Mouse (Mus musculus) midbrain, embryonic 15.5 days (tissue): ENCODE data around the gene Grik3. TPM values are rescaled to one million over a fixed set of nuclear protein-coding genes. Genes with fewer than 3 reads are reported as not detected.

Source experiments
- ATAC-seq: fragments of 200-750 bp; cut with Nextera tagmentation; replicated peaks from 2 replicates; pipeline ENCODE4 v1.8.0; 2017; ENCODE audit warnings: moderate TSS enrichment
- H3K27ac ChIP-seq: fragments of 300-500 bp; sonication (generic); 2 replicates; pipeline ENCODE4 v1.5.1; 2015; ENCODE audit warnings: mild to moderate bottlenecking, inconsistent platforms
- H3K27me3 ChIP-seq: fragments of 300-500 bp; sonication (generic); replicated peaks from 2 replicates; pipeline ENCODE4 v1.6.1; 2015; ENCODE audit warnings: inconsistent platforms
- H3K36me3 ChIP-seq: fragments of 300-500 bp; sonication (generic); replicated peaks from 2 replicates; pipeline ENCODE4 v1.6.1; 2015; ENCODE audit warnings: inconsistent platforms
- H3K4me1 ChIP-seq: fragments of 300-500 bp; sonication (generic); 2 replicates; pipeline ENCODE4 v1.6.1; 2015; ENCODE audit warnings: inconsistent platforms
- H3K4me2 ChIP-seq: fragments of 300-500 bp; sonication (generic); 2 replicates; pipeline ENCODE4 v1.6.1; 2015; ENCODE audit warnings: inconsistent platforms, mild to moderate bottlenecking, moderate library complexity
- H3K4me3 ChIP-seq: fragments of 300-500 bp; sonication (generic); 2 replicates; pipeline ENCODE4 v1.5.1; 2015; ENCODE audit warnings: mild to moderate bottlenecking, inconsistent platforms
- H3K9ac ChIP-seq: fragments of 300-500 bp; sonication (generic); 2 replicates; pipeline ENCODE4 v1.6.1; 2015; ENCODE audit warnings: mild to moderate bottlenecking, inconsistent platforms
- H3K9me3 ChIP-seq: fragments of 300-500 bp; sonication (generic); 2 replicates; pipeline ENCODE4 v1.6.1; 2016; ENCODE audit warnings: inconsistent platforms
- WGBS: fragments of 180-500 bp; shearing (Covaris S2); methylation state at CpG from one replicate; pipeline ENCODE4 v1.1.7; 2015; ENCODE audit warnings: mixed read lengths; 5-methylcytosine and 5-hydroxymethylcytosine counted together
- polyA plus RNA-seq: library from polyadenylated mRNA; unstranded; fragments of >200 nt; fragmentation: Nextera tagmentation; extraction: Ambion mirVana; gene quantifications from 2 replicates; pipeline ENCODE4 v1.2.1, GENCODE M21; 2015

Gene Grik3
- polyA plus RNA-seq, 1 experiment from 2014 or later: 5.3 TPM

- H3K27ac ChIP-seq: 0 out of 2 replicates have a peak overlapping the region, but pooled peaks have one; percentile 0
- no peak overlapping the region for H3K9ac ChIP-seq
- no peak overlapping the region for H3K4me3 ChIP-seq
- no peak overlapping the region for H3K4me2 ChIP-seq
- H3K4me1 ChIP-seq: peaks cover 13% of the 10 kb centered on the region; the same call in 1 of the 2 replicates
- H3K27me3 ChIP-seq: no peaks in the 10 kb centered on the region
- no peaks in the 10 kb centered on the region for H3K36me3 ChIP-seq
- no peak for ATAC-seq
- no peaks in the 10 kb centered on the region for H3K9me3 ChIP-seq
- WGBS: 55% methylated on average over 23 of the region's 23 CpGs
These were observed 154.4 kb downstream of the Grik3 start for GRCm38 (mm10) chr4:125644581-125645568.

- WGBS: 37% methylated on average over 24 of the region's 24 CpGs
- Histone ChIP-seq H3K36me3 (no peaks in the 10 kb centered on the region), H3K9me3 (no peaks in the 10 kb centered on the region), H3K4me3 (no peak overlapping the region), H3K27ac (no peak overlapping the region), H3K27me3 (no peaks in the 10 kb centered on the region), H3K9ac (no peak overlapping the region), H3K4me2 (no peak overlapping the region), H3K4me1 (peaks cover 12% of the 10 kb centered on the region)
- ATAC-seq: peak; percentile 37; the same call in 1 of the 2 replicates
These were observed 161.3 kb downstream of the Grik3 start for GRCm38 (mm10) chr4:125651676-125652246.

- H3K9ac ChIP-seq: no peak overlapping the region
- H3K4me1 ChIP-seq: peaks cover 12% of the 10 kb centered on the region
- H3K9me3 ChIP-seq: no peaks in the 10 kb centered on the region
- H3K27ac ChIP-seq: no peak overlapping the region
- H3K4me3 ChIP-seq: no peak overlapping the region
- 52% methylated on average over 19 of the region's 19 CpGs for WGBS
- no peaks in the 10 kb centered on the region for H3K27me3 ChIP-seq
- H3K36me3 ChIP-seq: no peaks in the 10 kb centered on the region
- no peak overlapping the region for H3K4me2 ChIP-seq
- ATAC-seq: no peak
These were observed 165.5 kb downstream of the Grik3 start for GRCm38 (mm10) chr4:125656031-125656430.

- Histone ChIP-seq H3K9ac (no peak overlapping the region), H3K27ac (no peak overlapping the region), H3K36me3 (no peaks in the 10 kb centered on the region), H3K4me3 (no peak overlapping the region), H3K4me2 (no peak overlapping the region), H3K27me3 (no peaks in the 10 kb centered on the region), H3K9me3 (no peaks in the 10 kb centered on the region), H3K4me1 (peaks cover 14% of the 10 kb centered on the region)
- WGBS: 24% methylated on average over 8 of the region's 8 CpGs
- ATAC-seq: peak; percentile 49; the same call in 1 of the 2 replicates
These were observed 167.9 kb downstream of the Grik3 start for GRCm38 (mm10) chr4:125658376-125658775.

- 89% methylated on average over 6 of the region's 6 CpGs for WGBS
- H3K9ac ChIP-seq: no peak overlapping the region
- H3K4me1 ChIP-seq: peaks cover 25% of the 10 kb centered on the region
- no peaks in the 10 kb centered on the region for H3K27me3 ChIP-seq
- H3K4me2 ChIP-seq: no peak overlapping the region
- H3K9me3 ChIP-seq: no peaks in the 10 kb centered on the region
- H3K27ac ChIP-seq: no peak overlapping the region
- H3K36me3 ChIP-seq: no peaks in the 10 kb centered on the region
- ATAC-seq: no peak
- H3K4me3 ChIP-seq: no peak overlapping the region
These were observed 171.5 kb downstream of the Grik3 start for GRCm38 (mm10) chr4:125661982-125662381.

GRCm38 (mm10) chr4:125663262-125663661 lies 172.8 kb downstream of the Grik3 start:
- peak; percentile 44 for ATAC-seq
- 25% methylated on average over 8 of the region's 8 CpGs for WGBS
- H3K9me3 ChIP-seq: no peaks in the 10 kb centered on the region
- no peak overlapping the region for H3K4me3 ChIP-seq
- H3K36me3 ChIP-seq: no peaks in the 10 kb centered on the region
- H3K9ac ChIP-seq: no peak overlapping the region
- H3K27me3 ChIP-seq: no peaks in the 10 kb centered on the region
- H3K4me2 ChIP-seq: no peak overlapping the region
- H3K4me1 ChIP-seq: peaks cover 25% of the 10 kb centered on the region
- peak overlapping the region; percentile 53 for H3K27ac ChIP-seq

GRCm38 (mm10) chr4:125665955-125666354 lies 175.5 kb downstream of the Grik3 start:
- H3K9ac ChIP-seq: no peak overlapping the region
- H3K9me3 ChIP-seq: no peaks in the 10 kb centered on the region
- H3K4me1 ChIP-seq: peaks cover 25% of the 10 kb centered on the region
- no peak overlapping the region for H3K4me2 ChIP-seq
- H3K36me3 ChIP-seq: no peaks in the 10 kb centered on the region
- no peaks in the 10 kb centered on the region for H3K27me3 ChIP-seq
- no peak overlapping the region for H3K27ac ChIP-seq
- H3K4me3 ChIP-seq: no peak overlapping the region
- 88% methylated on average over 5 of the region's 5 CpGs for WGBS
- ATAC-seq: no peak

GRCm38 (mm10) chr4:125682007-125682406 lies 191.5 kb downstream of the Grik3 start:
- H3K4me1 ChIP-seq: peaks cover 7% of the 10 kb centered on the region; the same call in 1 of the 2 replicates
- WGBS: 72% methylated on average over 13 of the region's 13 CpGs
- no peak overlapping the region for H3K4me3 ChIP-seq
- ATAC-seq: no peak
- H3K27ac ChIP-seq: no peak overlapping the region
- no peak overlapping the region for H3K9ac ChIP-seq
- no peaks in the 10 kb centered on the region for H3K36me3 ChIP-seq
- H3K9me3 ChIP-seq: no peaks in the 10 kb centered on the region
- no peak overlapping the region for H3K4me2 ChIP-seq
- H3K27me3 ChIP-seq: no peaks in the 10 kb centered on the region

GRCm38 (mm10) chr4:125687078-125687477 lies 196.6 kb downstream of the Grik3 start:
- Histone ChIP-seq H3K9me3 (no peaks in the 10 kb centered on the region), H3K4me1 (peaks cover 14% of the 10 kb centered on the region), H3K4me2 (no peak overlapping the region), H3K27ac (peak overlapping the region; percentile 19), H3K9ac (no peak overlapping the region), H3K36me3 (no peaks in the 10 kb centered on the region), H3K27me3 (no peaks in the 10 kb centered on the region), H3K4me3 (no peak overlapping the region)
- 37% methylated on average over 8 of the region's 8 CpGs for WGBS
- ATAC-seq: peak; percentile 73; the same call in 1 of the 2 replicates

- Histone ChIP-seq H3K4me3 (no peak overlapping the region), H3K9ac (no peak overlapping the region), H3K36me3 (no peaks in the 10 kb centered on the region), H3K9me3 (no peaks in the 10 kb centered on the region), H3K4me2 (peak overlapping the region; percentile 5; the same call in 1 of the 2 replicates), H3K4me1 (peaks cover 31% of the 10 kb centered on the region), H3K27me3 (no peaks in the 10 kb centered on the region; the same call in 1 of the 2 replicates), H3K27ac (peak overlapping the region; percentile 78)
- 20% methylated on average over 6 of the region's 6 CpGs for WGBS
- no peak for ATAC-seq
These were observed 204.9 kb downstream of the Grik3 start for GRCm38 (mm10) chr4:125695431-125695830.

- Histone ChIP-seq H3K27ac (peak overlapping the region; percentile 78), H3K4me1 (peaks cover 31% of the 10 kb centered on the region), H3K36me3 (no peaks in the 10 kb centered on the region), H3K4me2 (peak overlapping the region; percentile 5; the same call in 1 of the 2 replicates), H3K4me3 (no peak overlapping the region), H3K27me3 (no peaks in the 10 kb centered on the region; the same call in 1 of the 2 replicates), H3K9ac (no peak overlapping the region), H3K9me3 (no peaks in the 10 kb centered on the region)
- 5% methylated on average over 18 of the region's 18 CpGs for WGBS
- peak; percentile 95 for ATAC-seq
These were observed 205.9 kb downstream of the Grik3 start for GRCm38 (mm10) chr4:125696182-125696939.

- Histone ChIP-seq H3K9me3 (no peaks in the 10 kb centered on the region), H3K4me2 (no peak overlapping the region)
- 9% methylated on average over 9 of the region's 9 CpGs for WGBS
These were observed 207.1 kb downstream of the Grik3 start for GRCm38 (mm10) chr4:125697626-125698025.

More at GRCm38 (mm10) chr4:125697626-125698025, 207.1 kb downstream of the Grik3 start:
- no peak for ATAC-seq
- peaks cover 31% of the 10 kb centered on the region for H3K4me1 ChIP-seq
- no peaks in the 10 kb centered on the region; the same call in 1 of the 2 replicates for H3K27me3 ChIP-seq
- 0 out of 2 replicates have a peak overlapping the region, but pooled peaks have one; percentile 9 for H3K9ac ChIP-seq
- H3K36me3 ChIP-seq: no peaks in the 10 kb centered on the region
- peak overlapping the region; percentile 78 for H3K27ac ChIP-seq
- no peak overlapping the region for H3K4me3 ChIP-seq
